Mouse (Mus musculus) embryonic facial prominence, embryonic 12.5 days (tissue): ENCODE measurements around the gene Adi1. TPM values are rescaled to one million over a fixed set of nuclear protein-coding genes. Genes with fewer than 3 reads are reported as not detected.

Experiments used
- ATAC-seq: fragments of 200-750 bp; cut with Nextera tagmentation; 2 replicates; pipeline ENCODE4 v1.8.0; 2017; ENCODE audit not compliant: insufficient number of reproducible peaks, insufficient read depth, low FRiP score, low TSS enrichment
- H3K27ac ChIP-seq: fragments of 300-500 bp; sonication (generic); 2 replicates; pipeline ENCODE4 v1.5.1; 2016; ENCODE audit warnings: mild to moderate bottlenecking
- H3K27me3 ChIP-seq: fragments of 300-500 bp; sonication (generic); 2 replicates; pipeline ENCODE4 v1.6.1; 2016; ENCODE audit warnings: mild to moderate bottlenecking, moderate library complexity
- H3K36me3 ChIP-seq: fragments of 300-500 bp; sonication (generic); 2 replicates; pipeline ENCODE4 v1.6.1; 2016; ENCODE audit warnings: mild to moderate bottlenecking
- H3K4me1 ChIP-seq: fragments of 300-500 bp; sonication (generic); 2 replicates; pipeline ENCODE4 v1.6.1; 2016
- H3K4me2 ChIP-seq: fragments of 300-500 bp; sonication (generic); replicated peaks from 2 replicates; pipeline ENCODE4 v1.6.1; 2016; ENCODE audit warnings: mild to moderate bottlenecking, moderate library complexity
- H3K4me3 ChIP-seq: fragments of 300-500 bp; sonication (generic); 2 replicates; pipeline ENCODE4 v1.5.1; 2016; ENCODE audit warnings: mild to moderate bottlenecking
- H3K9ac ChIP-seq: fragments of 300-500 bp; sonication (generic); 2 replicates; pipeline ENCODE4 v1.6.1; 2016; ENCODE audit warnings: mild to moderate bottlenecking, moderate library complexity
- H3K9me3 ChIP-seq: fragments of 300-500 bp; sonication (generic); 2 replicates; pipeline ENCODE4 v1.6.1; 2016; ENCODE audit warnings: mild to moderate bottlenecking, moderate library complexity
- WGBS: fragments of 180-500 bp; shearing (Covaris S2); methylation state at CpG from one replicate; pipeline ENCODE4 v1.1.7; 2016; 5-methylcytosine and 5-hydroxymethylcytosine counted together
- polyA plus RNA-seq: library from polyadenylated mRNA; unstranded; fragments of >200 nt; fragmentation: Nextera tagmentation; extraction: Ambion mirVana; gene quantifications from 2 replicates; pipeline ENCODE4 v1.2.1, GENCODE M21; 2016

The Adi1 gene
- polyA plus RNA-seq, result 62.6 and 66.1 TPM in 2 replicates

DNA sequence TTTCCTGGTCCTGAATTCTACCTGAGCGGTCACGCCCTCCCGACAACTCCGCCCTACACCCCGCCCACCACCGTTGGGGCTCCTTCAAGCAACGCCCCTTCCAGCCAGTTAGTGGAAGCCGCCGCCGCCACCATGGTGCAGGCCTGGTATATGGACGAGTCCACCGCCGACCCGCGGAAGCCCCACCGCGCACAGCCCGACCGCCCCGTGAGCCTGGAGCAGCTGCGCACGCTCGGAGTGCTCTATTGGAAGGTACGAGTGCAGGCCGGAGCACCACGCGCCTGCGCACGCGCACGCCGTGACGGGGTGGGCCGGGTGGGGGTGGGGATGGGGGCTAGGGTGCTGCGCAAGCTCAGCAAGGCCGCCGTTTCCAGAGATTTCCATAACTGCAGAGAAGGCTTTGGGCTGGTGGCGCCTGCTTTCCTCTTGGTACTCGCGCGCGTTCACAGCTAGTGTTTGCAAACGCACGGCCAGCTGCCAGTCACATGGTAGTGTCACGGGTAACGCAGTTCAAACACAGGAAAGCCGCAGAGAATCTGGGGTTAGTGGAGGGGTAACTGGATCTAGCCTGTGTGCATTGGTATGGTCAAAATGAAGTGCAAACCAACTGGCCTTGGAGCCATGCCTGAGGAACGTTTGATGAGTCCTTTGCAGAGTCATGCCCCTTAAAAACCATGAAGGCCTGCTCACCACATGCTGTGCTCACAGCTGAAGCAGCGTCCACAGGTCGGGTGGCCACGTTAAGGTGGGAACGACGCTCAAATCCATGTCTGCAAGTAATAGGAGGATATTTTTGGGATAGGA is at the start of gene Adi1:
TSS of gene Adi1 (plus strand) at position 111 of the 804 bp plus-strand sequence.
- Histone ChIP-seq H3K9ac (peak within 1 kb of the TSS; percentile 65), H3K4me3 (peak within 1 kb of the TSS; percentile 52), H3K4me2 (peak within 1 kb of the TSS; percentile 60), H3K4me1 (0 out of 2 replicates have a peak, but pooled peaks cover 9% of the 10 kb centered on the region), H3K27me3 (no peaks in the 10 kb centered on the region), H3K36me3 (peaks cover 14% of the 10 kb centered on the region; the same call in 1 of the 2 replicates), H3K9me3 (no peaks in the 10 kb centered on the region), H3K27ac (peak within 1 kb of the TSS; percentile 95)
- 3% methylated on average over 52 of the region's 53 CpGs for WGBS
- ATAC-seq, result peak; percentile 97

DNA sequence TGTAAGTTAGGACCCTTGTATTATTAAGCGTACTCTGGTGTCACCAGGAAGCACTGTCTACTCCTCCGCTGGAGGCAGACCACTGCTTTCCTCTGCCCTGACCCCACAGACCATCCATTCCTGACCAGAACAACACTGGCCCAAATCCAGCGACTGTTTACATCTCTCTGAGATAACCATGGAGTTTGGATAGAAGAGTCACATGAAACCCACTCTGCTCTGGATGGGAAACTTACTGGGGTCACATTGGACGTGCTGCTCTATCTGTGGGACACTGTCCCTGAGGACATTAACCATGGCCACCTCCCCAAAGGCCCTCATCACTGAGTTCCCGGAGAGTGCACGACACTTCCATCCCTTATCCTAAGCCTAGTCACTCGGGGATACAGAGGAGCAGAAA is 49.6 kb upstream of the Adi1 start:
- Histone ChIP-seq H3K9me3 (no peaks in the 10 kb centered on the region), H3K4me2 (no peak overlapping the region), H3K9ac (no peak overlapping the region), H3K36me3 (peaks cover 25% of the 10 kb centered on the region), H3K4me3 (no peak overlapping the region), H3K27me3 (no peaks in the 10 kb centered on the region), H3K4me1 (peaks cover 11% of the 10 kb centered on the region; the same call in 1 of the 2 replicates), H3K27ac (no peak overlapping the region)
- 77% methylated on average over 7 of the region's 7 CpGs for WGBS
- ATAC-seq, result no peak

DNA sequence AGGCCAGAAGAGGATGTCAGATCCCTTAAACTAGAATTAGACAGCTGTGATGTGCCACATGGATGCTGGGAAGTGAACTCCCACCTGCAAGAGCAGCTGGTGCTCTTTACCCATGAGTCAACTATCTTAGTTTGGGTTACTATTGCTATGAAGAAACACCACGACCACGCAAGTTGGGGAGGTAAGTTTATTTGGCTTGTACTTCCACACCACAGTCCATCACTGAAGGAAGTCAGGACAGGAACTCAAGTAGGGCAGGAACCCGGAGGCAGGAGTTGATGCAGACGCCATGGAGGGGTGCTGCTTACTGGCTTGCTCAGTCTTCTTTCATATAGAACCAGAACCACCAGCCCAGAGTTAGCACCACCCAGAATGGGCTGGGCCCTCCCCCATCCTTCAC is 47.9 kb upstream of the Adi1 start:
- peaks cover 4% of the 10 kb centered on the region; the same call in 1 of the 2 replicates for H3K4me1 ChIP-seq
- H3K36me3 ChIP-seq, result peaks cover 42% of the 10 kb centered on the region
- H3K9me3 ChIP-seq, result no peaks in the 10 kb centered on the region
- no peak overlapping the region for H3K27ac ChIP-seq
- WGBS, result 70% methylated on average over 4 of the region's 4 CpGs
- H3K4me3 ChIP-seq, result no peak overlapping the region
- no peaks in the 10 kb centered on the region for H3K27me3 ChIP-seq
- H3K4me2 ChIP-seq, result no peak overlapping the region
- ATAC-seq, result no peak
- H3K9ac ChIP-seq, result no peak overlapping the region

DNA sequence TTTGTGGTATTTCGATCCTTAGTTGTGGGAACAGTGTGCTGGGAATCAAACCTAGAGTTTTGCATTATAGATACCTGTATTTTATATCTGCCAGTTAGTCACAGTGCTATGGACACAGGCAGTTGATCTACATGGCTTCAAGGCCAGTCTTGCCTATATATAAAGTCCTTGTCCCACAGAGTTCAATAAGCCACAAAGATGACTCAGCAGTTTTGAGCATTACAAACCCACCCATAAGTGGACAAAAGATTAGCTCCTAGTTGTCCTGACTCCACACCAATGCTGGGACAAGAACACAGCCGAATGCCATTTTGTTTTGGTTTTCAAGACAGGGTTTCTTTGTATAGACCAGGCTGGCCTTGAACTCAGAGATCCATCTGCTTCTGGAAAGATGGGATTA is 46.6 kb upstream of the Adi1 start:
- no peak for ATAC-seq
- no peak overlapping the region for H3K4me2 ChIP-seq
- H3K9me3 ChIP-seq, result no peaks in the 10 kb centered on the region
- no peak overlapping the region for H3K4me3 ChIP-seq
- H3K36me3 ChIP-seq, result peaks cover 55% of the 10 kb centered on the region
- no peaks in the 10 kb centered on the region for H3K27me3 ChIP-seq
- H3K27ac ChIP-seq, result no peak overlapping the region
- no peaks in the 10 kb centered on the region for H3K4me1 ChIP-seq
- 90% methylated on average over 2 of the region's 2 CpGs for WGBS
- H3K9ac ChIP-seq, result no peak overlapping the region

DNA sequence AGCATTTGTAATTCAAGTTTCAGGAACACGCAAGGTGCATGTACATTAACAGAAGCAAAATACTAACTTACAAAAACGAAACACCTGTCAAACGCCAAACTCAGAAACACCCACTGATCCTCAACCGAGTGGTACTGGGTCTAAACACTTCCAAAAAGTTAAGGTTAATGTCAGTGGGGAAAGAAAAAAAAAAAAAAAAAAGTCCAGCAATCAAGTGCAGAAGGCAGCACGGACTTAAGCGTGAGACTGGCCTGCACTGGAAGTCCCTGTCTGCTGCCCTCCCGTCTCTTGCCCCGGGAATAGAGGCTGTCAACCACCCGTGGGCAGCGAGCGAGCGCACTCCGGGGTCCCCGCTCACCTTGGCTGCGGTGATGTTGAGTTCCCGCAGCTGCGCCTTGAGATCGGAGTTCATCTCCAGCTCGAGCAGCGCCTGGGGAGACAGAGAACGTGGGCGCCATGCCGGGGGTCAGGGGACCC is 39.9 kb upstream of the Adi1 start:
- H3K9me3 ChIP-seq, result no peaks in the 10 kb centered on the region
- H3K36me3 ChIP-seq, result peaks cover 45% of the 10 kb centered on the region
- H3K9ac ChIP-seq, result peak overlapping the region; percentile 98
- WGBS, result 2% methylated on average over 23 of the region's 23 CpGs
- H3K27ac ChIP-seq, result peak overlapping the region; percentile 94
- peak overlapping the region; percentile 89 for H3K4me3 ChIP-seq
- 0 out of 2 replicates have a peak, but pooled peaks have one; percentile 18 for ATAC-seq
- peaks cover 9% of the 10 kb centered on the region for H3K4me1 ChIP-seq
- no peaks in the 10 kb centered on the region for H3K27me3 ChIP-seq
- peak overlapping the region; percentile 84 for H3K4me2 ChIP-seq

DNA sequence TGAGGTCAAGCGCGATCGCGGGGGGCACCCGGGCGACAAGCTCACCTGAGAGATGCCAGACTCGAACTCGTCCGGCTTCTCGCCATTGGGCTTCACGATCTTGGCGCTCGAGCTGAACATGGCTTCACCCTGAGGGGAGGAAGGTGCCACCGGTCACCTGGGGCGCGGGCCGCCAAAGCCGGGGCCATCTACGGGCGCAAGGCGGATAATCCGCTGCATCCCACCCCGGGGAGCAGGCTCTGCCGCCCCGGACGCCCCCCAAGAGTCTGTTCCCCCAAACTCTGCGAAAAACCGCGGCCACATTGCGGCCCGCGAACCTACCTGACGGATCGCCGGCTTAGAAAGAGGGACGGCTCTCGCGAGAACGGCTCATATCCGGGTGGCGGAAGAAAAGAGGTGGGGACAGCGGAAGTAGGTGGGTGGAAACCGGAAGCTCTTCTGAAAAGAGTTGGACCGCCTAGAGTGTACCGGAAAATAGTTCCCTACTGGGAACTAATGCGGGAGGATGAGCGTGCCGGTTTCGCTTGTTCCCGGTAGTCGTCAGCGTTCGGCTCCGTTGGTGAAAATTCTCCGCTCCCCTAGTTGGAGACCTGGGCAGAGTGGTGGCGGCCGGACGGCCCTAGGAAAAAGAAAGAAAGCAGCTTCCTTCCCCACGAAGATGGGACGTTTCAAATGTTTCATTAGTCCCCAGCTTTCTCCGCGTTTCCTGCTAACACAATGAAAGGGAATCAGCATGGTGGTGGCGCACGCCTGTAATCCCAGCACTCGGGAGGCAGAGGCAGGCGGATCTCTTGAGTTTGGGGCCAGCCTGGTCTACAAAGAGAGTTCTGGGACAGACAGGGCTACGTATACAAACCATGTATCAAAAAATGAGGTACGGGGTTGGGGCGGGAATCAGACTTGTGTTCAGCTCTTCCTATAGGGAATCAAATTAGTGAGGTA is 39.2 kb upstream of the Adi1 start, which contains the start of gene Rps7:
TSS of gene Rps7 (minus strand) at position 419 of the 942 bp plus-strand sequence.
- Histone ChIP-seq H3K4me1 (peaks cover 9% of the 10 kb centered on the region), H3K9me3 (no peaks in the 10 kb centered on the region), H3K4me3 (peak within 1 kb of the TSS; percentile 89), H3K36me3 (peaks cover 38% of the 10 kb centered on the region), H3K27me3 (no peaks in the 10 kb centered on the region), H3K4me2 (peak within 1 kb of the TSS; percentile 84), H3K27ac (peak within 1 kb of the TSS; percentile 94), H3K9ac (peak within 1 kb of the TSS; percentile 98)
- ATAC-seq, result peak; percentile 96
- 7% methylated on average over 69 of the region's 69 CpGs for WGBS

DNA sequence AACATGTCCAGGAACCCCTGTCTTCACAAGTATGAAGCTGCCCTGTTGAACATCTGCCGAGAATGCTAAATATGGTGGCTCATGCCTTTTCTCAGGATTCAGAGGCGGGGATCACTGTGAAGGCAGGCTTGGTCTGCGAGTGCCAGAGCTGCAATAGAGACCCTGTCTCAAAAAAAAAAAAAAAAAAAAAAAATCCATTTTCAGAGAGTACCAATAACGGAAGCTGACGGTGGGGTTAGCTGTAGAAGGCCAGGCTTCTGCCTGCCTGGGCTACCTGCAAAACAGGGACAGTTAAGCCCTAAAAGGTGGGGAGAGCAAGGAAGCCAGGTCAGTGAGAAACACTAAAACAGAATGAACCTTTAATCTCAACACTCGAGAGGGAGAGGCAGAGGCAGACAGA is 38.5 kb upstream of the Adi1 start:
- H3K27me3 ChIP-seq, result no peaks in the 10 kb centered on the region
- no peak overlapping the region for H3K27ac ChIP-seq
- WGBS, result 83% methylated on average over 6 of the region's 6 CpGs

DNA sequence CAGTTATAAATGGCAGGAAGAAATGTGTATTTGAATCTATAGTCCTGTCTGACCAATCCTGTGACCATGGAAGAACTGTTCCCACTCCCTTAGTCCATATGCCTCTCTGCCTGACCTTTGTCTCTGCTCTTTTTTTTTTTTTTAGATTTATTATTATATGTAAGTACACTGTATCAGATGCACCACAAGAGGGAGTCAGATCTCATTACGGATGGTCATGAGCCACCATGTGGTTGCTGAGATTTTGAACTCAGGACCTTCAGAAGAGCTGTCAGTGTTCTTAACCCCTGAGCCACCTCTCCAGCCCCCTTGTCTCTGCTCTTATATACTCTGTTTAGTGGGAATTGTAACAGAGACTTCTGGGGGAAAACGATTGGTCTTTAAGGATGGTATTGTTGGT is 36.3 kb upstream of the Adi1 start:
- no peak overlapping the region for H3K9ac ChIP-seq
- peaks cover 3% of the 10 kb centered on the region; the same call in 1 of the 2 replicates for H3K27me3 ChIP-seq
- WGBS, result 74% methylated on average over 2 of the region's 2 CpGs
- no peak overlapping the region for H3K4me3 ChIP-seq
- no peaks in the 10 kb centered on the region for H3K9me3 ChIP-seq
- peaks cover 8% of the 10 kb centered on the region for H3K36me3 ChIP-seq
- ATAC-seq, result no peak
- no peak overlapping the region for H3K4me2 ChIP-seq
- H3K4me1 ChIP-seq, result peaks cover 8% of the 10 kb centered on the region
- H3K27ac ChIP-seq, result no peak overlapping the region

More for the DNA sequence above, 38.5 kb upstream of the Adi1 start:
- Histone ChIP-seq H3K4me3 (peak overlapping the region; percentile 89), H3K4me2 (peak overlapping the region; percentile 44), H3K4me1 (peaks cover 9% of the 10 kb centered on the region), H3K9me3 (no peaks in the 10 kb centered on the region), H3K9ac (no peak overlapping the region), H3K36me3 (peaks cover 31% of the 10 kb centered on the region)
- ATAC-seq, result no peak

DNA sequence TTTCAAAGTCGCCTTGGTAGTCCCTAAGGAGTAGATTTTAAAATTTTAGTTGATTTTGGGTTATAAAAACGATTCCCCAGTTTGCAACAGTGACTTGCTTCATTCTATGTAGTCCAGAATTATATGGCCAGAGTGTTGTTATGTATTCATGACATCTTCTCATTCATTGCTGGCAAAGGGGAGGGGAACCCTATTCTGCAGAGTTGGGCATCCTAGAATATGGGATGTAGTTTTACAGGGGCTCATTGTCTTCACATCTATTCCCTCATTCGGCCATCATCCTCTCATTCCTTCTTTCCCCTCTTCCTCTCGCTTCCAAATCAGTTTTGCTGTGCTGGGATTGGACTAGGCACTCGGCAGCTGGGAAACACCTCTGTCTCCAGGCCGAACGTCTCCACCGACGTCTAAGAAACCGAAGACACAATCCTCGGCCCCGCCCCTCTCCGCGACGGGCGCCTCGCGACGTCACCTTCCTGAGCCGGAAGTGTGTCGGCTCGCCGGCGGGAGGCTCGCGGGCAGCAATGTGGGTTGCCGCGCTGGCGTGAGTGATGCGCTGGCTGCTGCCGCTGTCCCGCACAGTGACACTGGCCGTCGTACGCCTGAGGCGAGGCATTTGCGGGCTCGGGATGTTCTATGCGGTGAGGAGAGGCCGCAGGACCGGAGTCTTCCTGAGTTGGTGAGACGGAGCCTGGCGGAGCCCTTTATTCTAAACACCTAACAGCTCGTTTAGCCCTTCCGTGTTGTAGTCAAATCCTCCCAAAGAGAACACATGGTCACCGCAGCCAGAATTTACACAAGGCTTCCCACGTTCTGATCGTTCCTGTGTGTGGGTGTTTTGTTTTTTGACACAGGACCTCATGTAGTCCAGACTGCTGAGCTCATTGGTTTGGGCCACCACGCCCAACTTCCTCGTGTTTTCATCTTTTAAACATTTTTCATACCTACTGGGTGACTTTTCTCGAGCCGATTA is 25.6 kb upstream of the Adi1 start, which contains the start of gene Rnaseh1:
TSS of gene Rnaseh1 (plus strand) at position 462 of the 970 bp plus-strand sequence.
- 2% methylated on average over 52 of the region's 52 CpGs for WGBS
- peak; percentile 84 for ATAC-seq

DNA sequence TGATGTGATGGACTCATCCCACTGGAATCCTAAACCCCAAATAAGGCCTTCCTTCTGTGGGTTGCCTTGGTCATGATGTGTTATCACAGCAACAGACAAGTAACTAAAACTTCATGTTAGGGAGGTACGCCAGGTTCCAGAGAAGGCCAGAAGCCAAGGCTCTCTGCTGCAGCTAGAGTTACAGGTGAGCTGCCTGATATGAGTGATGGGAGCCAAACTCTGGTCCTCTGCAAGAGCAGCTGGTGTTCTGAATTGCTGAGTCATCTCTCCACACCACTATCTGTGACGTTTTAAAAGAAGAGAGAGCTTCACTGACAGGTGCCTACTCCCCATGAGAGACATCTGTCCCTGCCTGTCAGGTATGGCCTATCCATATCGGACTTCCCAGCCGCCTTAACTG is 12.4 kb upstream of the Adi1 start:
- no peaks in the 10 kb centered on the region for H3K9me3 ChIP-seq
- no peak for ATAC-seq
- no peaks in the 10 kb centered on the region for H3K27me3 ChIP-seq
- H3K4me3 ChIP-seq, result no peak overlapping the region
- 0 out of 2 replicates have a peak, but pooled peaks cover 8% of the 10 kb centered on the region for H3K4me1 ChIP-seq
- no peak overlapping the region for H3K27ac ChIP-seq
- H3K36me3 ChIP-seq, result peaks cover 26% of the 10 kb centered on the region
- WGBS, result 79% methylated on average over 4 of the region's 4 CpGs
- H3K9ac ChIP-seq, result no peak overlapping the region
- no peak overlapping the region for H3K4me2 ChIP-seq

More for the DNA sequence above, 25.6 kb upstream of the Adi1 start, which contains the start of gene Rnaseh1:
- peaks cover 4% of the 10 kb centered on the region; the same call in 1 of the 2 replicates for H3K4me1 ChIP-seq
- H3K4me2 ChIP-seq, result peak within 1 kb of the TSS; percentile 68
- peak within 1 kb of the TSS; percentile 67; the same call in 1 of the 2 replicates for H3K27ac ChIP-seq
- H3K36me3 ChIP-seq, result peaks cover 6% of the 10 kb centered on the region
- no peaks in the 10 kb centered on the region for H3K9me3 ChIP-seq
- no peaks in the 10 kb centered on the region for H3K27me3 ChIP-seq
- peak within 1 kb of the TSS; percentile 78 for H3K9ac ChIP-seq
- H3K4me3 ChIP-seq, result peak within 1 kb of the TSS; percentile 93
